Mouse (Mus musculus) stomach, embryonic 16.5 days (tissue): ENCODE data around the gene Slc17a4. TPM values are rescaled to one million over a fixed set of nuclear protein-coding genes. Genes with fewer than 3 reads are reported as not detected.

Source experiments
- ATAC-seq: fragments of 200-750 bp; cut with Nextera tagmentation; 2 replicates; pipeline ENCODE4 v1.8.0; 2017; ENCODE audit warnings: moderate number of reproducible peaks, moderate TSS enrichment; ENCODE audit not compliant: insufficient read depth, low FRiP score
- H3K27ac ChIP-seq: fragments of 300-500 bp; sonication (generic); 2 replicates; pipeline ENCODE4 v1.5.1; 2014; ENCODE audit warnings: low read length
- H3K27me3 ChIP-seq: fragments of 300-500 bp; sonication (generic); 2 replicates; pipeline ENCODE4 v1.6.1; 2014; ENCODE audit warnings: low read length, control low read depth, mixed read lengths; ENCODE audit not compliant: control insufficient read depth, insufficient read depth
- H3K36me3 ChIP-seq: fragments of 300-500 bp; sonication (generic); 2 replicates; pipeline ENCODE4 v1.6.1; 2014; ENCODE audit warnings: low read length; ENCODE audit not compliant: control insufficient read depth, insufficient read depth
- H3K4me1 ChIP-seq: fragments of 300-500 bp; sonication (generic); 2 replicates; pipeline ENCODE4 v1.6.1; 2014; ENCODE audit warnings: low read length, control low read depth, mixed read lengths; ENCODE audit not compliant: control insufficient read depth, insufficient read depth
- H3K4me2 ChIP-seq: fragments of 300-500 bp; sonication (generic); 2 replicates; pipeline ENCODE4 v1.6.1; 2014; ENCODE audit warnings: low read depth, low read length, mixed read lengths
- H3K4me3 ChIP-seq: fragments of 300-500 bp; sonication (generic); replicated peaks from 2 replicates; pipeline ENCODE4 v1.5.1; 2014; ENCODE audit warnings: mild to moderate bottlenecking, low read length
- H3K9ac ChIP-seq: fragments of 300-500 bp; sonication (generic); 2 replicates; pipeline ENCODE4 v1.6.1; 2014; ENCODE audit warnings: low read length
- H3K9me3 ChIP-seq: fragments of 300-500 bp; sonication (generic); replicated peaks from 2 replicates; pipeline ENCODE4 v1.6.1; 2016; ENCODE audit warnings: low read length, control low read depth; ENCODE audit not compliant: control insufficient read depth
- WGBS: fragments of 180-500 bp; shearing (Covaris S2); extraction: QIAGEN DNeasy Blood & Tissue Kit; methylation state at CpG from one replicate; pipeline ENCODE4 v1.1.7; 2014; 5-methylcytosine and 5-hydroxymethylcytosine counted together
- polyA plus RNA-seq: library from polyadenylated mRNA; unstranded; fragments of >200 nt; fragmentation: Nextera tagmentation; extraction: Ambion mirVana; gene quantifications from 2 replicates; pipeline ENCODE4 v1.2.1, GENCODE M21; 2015

Slc17a4 gene
- polyA plus RNA-seq, 1 experiment from 2014 or later = 2.7 TPM

- no peak for ATAC-seq
- WGBS = 70% methylated on average over 3 of the region's 3 CpGs
- no peak overlapping the region for H3K4me3 ChIP-seq
- no peak overlapping the region for H3K27ac ChIP-seq
- H3K36me3 ChIP-seq = no peaks in the 10 kb centered on the region
- no peaks in the 10 kb centered on the region for H3K9me3 ChIP-seq
- no peaks in the 10 kb centered on the region for H3K27me3 ChIP-seq
- H3K4me1 ChIP-seq = no peaks in the 10 kb centered on the region
- no peak overlapping the region for H3K4me2 ChIP-seq
- H3K9ac ChIP-seq = no peak overlapping the region
These were observed 35.7 kb downstream of the Slc17a4 start for GRCm38 (mm10) chr13:23879106-23879505.

GRCm38 (mm10) chr13:23873141-23873540 is 41.7 kb downstream of the Slc17a4 start:
- Histone ChIP-seq H3K9ac (no peak overlapping the region), H3K27ac (no peak overlapping the region), H3K9me3 (no peaks in the 10 kb centered on the region), H3K4me1 (no peaks in the 10 kb centered on the region), H3K27me3 (no peaks in the 10 kb centered on the region), H3K4me2 (no peak overlapping the region), H3K4me3 (no peak overlapping the region), H3K36me3 (no peaks in the 10 kb centered on the region)
- WGBS = 59% methylated on average over 5 of the region's 5 CpGs
- no peak for ATAC-seq

GRCm38 (mm10) chr13:23869996-23870395 is 44.8 kb downstream of the Slc17a4 start:
- Histone ChIP-seq H3K4me2 (no peak overlapping the region), H3K4me3 (no peak overlapping the region), H3K27me3 (no peaks in the 10 kb centered on the region), H3K9ac (no peak overlapping the region), H3K4me1 (no peaks in the 10 kb centered on the region), H3K36me3 (no peaks in the 10 kb centered on the region), H3K9me3 (no peaks in the 10 kb centered on the region), H3K27ac (no peak overlapping the region)
- ATAC-seq = no peak
- 66% methylated on average over 3 of the region's 3 CpGs for WGBS

GRCm38 (mm10) chr13:23868790-23869533 is 45.8 kb downstream of the Slc17a4 start:
- no peaks in the 10 kb centered on the region for H3K27me3 ChIP-seq
- no peak overlapping the region for H3K4me2 ChIP-seq
- H3K4me3 ChIP-seq = no peak overlapping the region
- no peak overlapping the region for H3K27ac ChIP-seq
- H3K4me1 ChIP-seq = no peaks in the 10 kb centered on the region
- no peak for ATAC-seq
- 84% methylated on average over 8 of the region's 8 CpGs for WGBS
- H3K9ac ChIP-seq = no peak overlapping the region
- H3K36me3 ChIP-seq = no peaks in the 10 kb centered on the region
- H3K9me3 ChIP-seq = no peaks in the 10 kb centered on the region

- H3K27ac ChIP-seq = no peak within 1 kb of the TSS
- no peaks in the 10 kb centered on the region for H3K27me3 ChIP-seq
- H3K4me2 ChIP-seq = no peak within 1 kb of the TSS
- no peaks in the 10 kb centered on the region for H3K4me1 ChIP-seq
- WGBS = 85% methylated on average over 7 of the region's 7 CpGs
- ATAC-seq = no peak
- no peaks in the 10 kb centered on the region for H3K36me3 ChIP-seq
- H3K9ac ChIP-seq = no peak within 1 kb of the TSS
- H3K4me3 ChIP-seq = no peak within 1 kb of the TSS
- H3K9me3 ChIP-seq = no peaks in the 10 kb centered on the region
These were observed 47.4 kb downstream of the Slc17a4 start, which contains the start of gene Slc17a1 for GRCm38 (mm10) chr13:23867405-23867804. TSS of gene Slc17a1 (plus strand) at chr13:23867750.

- ATAC-seq = no peak
These were observed 47.8 kb downstream of the Slc17a4 start for GRCm38 (mm10) chr13:23867000-23867399.

GRCm38 (mm10) chr13:23866086-23866710 is 48.6 kb downstream of the Slc17a4 start:
- no peaks in the 10 kb centered on the region for H3K9me3 ChIP-seq
- ATAC-seq = no peak
- WGBS = 67% methylated on average over 9 of the region's 9 CpGs
- H3K27ac ChIP-seq = peak overlapping the region; percentile 31; the same call in 1 of the 2 replicates
- no peak overlapping the region for H3K9ac ChIP-seq
- no peak overlapping the region for H3K4me3 ChIP-seq
- no peaks in the 10 kb centered on the region for H3K27me3 ChIP-seq
- no peaks in the 10 kb centered on the region for H3K4me1 ChIP-seq
- no peaks in the 10 kb centered on the region for H3K36me3 ChIP-seq
- H3K4me2 ChIP-seq = no peak overlapping the region

More at GRCm38 (mm10) chr13:23867000-23867399, 47.8 kb downstream of the Slc17a4 start:
- WGBS = 78% methylated on average over 6 of the region's 6 CpGs
- no peak overlapping the region for H3K9ac ChIP-seq
- no peak overlapping the region for H3K4me3 ChIP-seq
- no peaks in the 10 kb centered on the region for H3K4me1 ChIP-seq
- H3K27ac ChIP-seq = no peak overlapping the region
- H3K27me3 ChIP-seq = no peaks in the 10 kb centered on the region
- H3K9me3 ChIP-seq = no peaks in the 10 kb centered on the region
- no peak overlapping the region for H3K4me2 ChIP-seq
- H3K36me3 ChIP-seq = no peaks in the 10 kb centered on the region

- Histone ChIP-seq H3K27ac (no peak overlapping the region), H3K4me3 (no peak overlapping the region), H3K4me2 (no peak overlapping the region), H3K36me3 (no peaks in the 10 kb centered on the region), H3K9ac (no peak overlapping the region), H3K9me3 (no peaks in the 10 kb centered on the region), H3K4me1 (no peaks in the 10 kb centered on the region), H3K27me3 (no peaks in the 10 kb centered on the region)
- WGBS = 50% methylated on average over 9 of the region's 9 CpGs
- ATAC-seq = no peak
These were observed 50.1 kb downstream of the Slc17a4 start for GRCm38 (mm10) chr13:23864711-23865110.

- no peak overlapping the region for H3K9ac ChIP-seq
- no peaks in the 10 kb centered on the region for H3K9me3 ChIP-seq
- H3K4me1 ChIP-seq = no peaks in the 10 kb centered on the region
- no peak for ATAC-seq
- no peak overlapping the region for H3K4me2 ChIP-seq
- H3K4me3 ChIP-seq = no peak overlapping the region
- no peak overlapping the region for H3K27ac ChIP-seq
- no peaks in the 10 kb centered on the region for H3K36me3 ChIP-seq
- no peaks in the 10 kb centered on the region for H3K27me3 ChIP-seq
These were observed 53.0 kb downstream of the Slc17a4 start for GRCm38 (mm10) chr13:23861815-23862214.
